Mouse (Mus musculus) liver, embryonic 13.5 days (tissue): Measurements from ENCODE around the gene Il16. TPM values are rescaled to one million over a fixed set of nuclear protein-coding genes. Genes with fewer than 3 reads are reported as not detected.
A peak's percentile ranks its signal among the peaks of the same experiment; 100 is the strongest.

ENCODE experiments used
- ATAC-seq: fragments of 200-750 bp; cut with Nextera tagmentation; 2 replicates; pipeline ENCODE4 v1.8.0; 2017; ENCODE audit warnings: low read depth, mild to moderate bottlenecking, moderate number of reproducible peaks, moderate library complexity
- DNase-seq: peaks from one replicate; pipeline ENCODE4 v3.0.0; 2022
- H3K27ac ChIP-seq: fragments of 300-500 bp; sonication (generic); 2 replicates; pipeline ENCODE4 v1.5.1; 2015; ENCODE audit warnings: moderate library complexity, mild to moderate bottlenecking, inconsistent platforms
- H3K27me3 ChIP-seq: fragments of 300-500 bp; sonication (generic); 2 replicates; pipeline ENCODE4 v1.6.1; 2015; ENCODE audit warnings: mild to moderate bottlenecking, inconsistent platforms
- H3K36me3 ChIP-seq: fragments of 300-500 bp; sonication (generic); 2 replicates; pipeline ENCODE4 v1.6.1; 2015; ENCODE audit warnings: mild to moderate bottlenecking, inconsistent platforms
- H3K4me1 ChIP-seq: fragments of 300-500 bp; sonication (generic); replicated peaks from 2 replicates; pipeline ENCODE4 v1.6.1; 2015; ENCODE audit warnings: inconsistent platforms
- H3K4me2 ChIP-seq: fragments of 300-500 bp; sonication (generic); 2 replicates; pipeline ENCODE4 v1.6.1; 2015; ENCODE audit warnings: inconsistent platforms, mild to moderate bottlenecking, moderate library complexity
- H3K4me3 ChIP-seq: fragments of 300-500 bp; sonication (generic); replicated peaks from 2 replicates; pipeline ENCODE4 v1.5.1; 2015; ENCODE audit warnings: mild to moderate bottlenecking, inconsistent platforms
- H3K9ac ChIP-seq: fragments of 300-500 bp; sonication (generic); 2 replicates; pipeline ENCODE4 v1.6.1; 2015; ENCODE audit warnings: mild to moderate bottlenecking, inconsistent platforms
- H3K9me3 ChIP-seq: fragments of 300-500 bp; sonication (generic); replicated peaks from 2 replicates; pipeline ENCODE4 v1.6.1; 2016; ENCODE audit warnings: inconsistent platforms
- WGBS: fragments of 180-500 bp; shearing (Covaris S2); methylation state at CpG from one replicate; pipeline ENCODE4 v1.1.7; 2015; ENCODE audit not compliant: insufficient replicate concordance; 5-methylcytosine and 5-hydroxymethylcytosine counted together
- polyA plus RNA-seq: library from polyadenylated mRNA; unstranded; fragments of >200 nt; fragmentation: Nextera tagmentation; extraction: Ambion mirVana; gene quantifications from 2 replicates; pipeline ENCODE4 v1.2.1, GENCODE M21; 2015

Gene Il16
- polyA plus RNA-seq: 3.1 and 3.7 TPM in 2 replicates

- WGBS: 53% methylated on average over 20 of the region's 20 CpGs
- DNase-seq: no peak
- Histone ChIP-seq H3K27me3 (no peaks in the 10 kb centered on the region), H3K4me3 (no peak within 1 kb of the TSS), H3K27ac (no peak within 1 kb of the TSS), H3K9ac (no peak within 1 kb of the TSS), H3K4me1 (no peaks in the 10 kb centered on the region), H3K9me3 (no peaks in the 10 kb centered on the region), H3K4me2 (no peak within 1 kb of the TSS), H3K36me3 (no peaks in the 10 kb centered on the region)
- no peak for ATAC-seq
These were observed at the start of gene Il16 for GRCm38 (mm10) chr7:83745413-83746106. TSS of gene Il16 (minus strand) at chr7:83745726.

- WGBS: 15% methylated on average over 14 of the region's 14 CpGs
- Histone ChIP-seq H3K27me3 (no peaks in the 10 kb centered on the region), H3K9ac (no peak within 1 kb of the TSS), H3K27ac (no peak within 1 kb of the TSS), H3K9me3 (no peaks in the 10 kb centered on the region), H3K4me1 (no peaks in the 10 kb centered on the region), H3K4me3 (no peak within 1 kb of the TSS), H3K36me3 (no peaks in the 10 kb centered on the region), H3K4me2 (no peak within 1 kb of the TSS)
- ATAC-seq (peak; percentile 36; the same call in 1 of the 2 replicates), DNase-seq (peak; percentile 22)
These were observed 49.2 kb upstream of the Il16 start, which contains the start of gene Cfap161 for GRCm38 (mm10) chr7:83794705-83795104. TSS of gene Cfap161 (minus strand) at chr7:83794880.

GRCm38 (mm10) chr7:83794006-83794683 is 48.6 kb upstream of the Il16 start:
- Histone ChIP-seq H3K27ac (no peak overlapping the region), H3K9ac (no peak overlapping the region), H3K9me3 (no peaks in the 10 kb centered on the region), H3K4me2 (no peak overlapping the region), H3K4me1 (no peaks in the 10 kb centered on the region), H3K27me3 (no peaks in the 10 kb centered on the region), H3K4me3 (no peak overlapping the region), H3K36me3 (no peaks in the 10 kb centered on the region)
- WGBS: 27% methylated on average over 11 of the region's 11 CpGs
- no peak for ATAC-seq
- DNase-seq: no peak

GRCm38 (mm10) chr7:83780881-83781280 is 35.4 kb upstream of the Il16 start:
- Histone ChIP-seq H3K27me3 (no peaks in the 10 kb centered on the region), H3K36me3 (no peaks in the 10 kb centered on the region), H3K4me2 (no peak overlapping the region), H3K9ac (no peak overlapping the region), H3K4me1 (no peaks in the 10 kb centered on the region), H3K4me3 (no peak overlapping the region), H3K9me3 (no peaks in the 10 kb centered on the region), H3K27ac (no peak overlapping the region)
- 52% methylated on average over 4 of the region's 4 CpGs for WGBS
- ATAC-seq (no peak), DNase-seq (no peak)

GRCm38 (mm10) chr7:83780026-83780425 is 34.5 kb upstream of the Il16 start:
- 60% methylated on average over 4 of the region's 4 CpGs for WGBS
- no peaks in the 10 kb centered on the region for H3K36me3 ChIP-seq
- H3K27me3 ChIP-seq: no peaks in the 10 kb centered on the region
- no peak overlapping the region for H3K4me3 ChIP-seq
- H3K9ac ChIP-seq: no peak overlapping the region
- ATAC-seq (no peak), DNase-seq (no peak)
- H3K4me1 ChIP-seq: no peaks in the 10 kb centered on the region
- H3K9me3 ChIP-seq: no peaks in the 10 kb centered on the region
- no peak overlapping the region for H3K27ac ChIP-seq
- no peak overlapping the region for H3K4me2 ChIP-seq

- no peak for ATAC-seq
- Histone ChIP-seq H3K27ac (no peak overlapping the region), H3K27me3 (no peaks in the 10 kb centered on the region), H3K4me1 (no peaks in the 10 kb centered on the region), H3K9me3 (no peaks in the 10 kb centered on the region), H3K9ac (no peak overlapping the region), H3K4me2 (no peak overlapping the region), H3K36me3 (no peaks in the 10 kb centered on the region), H3K4me3 (no peak overlapping the region)
- DNase-seq: no peak
- 36% methylated on average over 2 of the region's 2 CpGs for WGBS
These were observed 33.5 kb upstream of the Il16 start for GRCm38 (mm10) chr7:83779028-83779427.

GRCm38 (mm10) chr7:83778516-83778915 is 33.0 kb upstream of the Il16 start:
- 31% methylated on average over 2 of the region's 2 CpGs for WGBS
- Histone ChIP-seq H3K9me3 (no peaks in the 10 kb centered on the region), H3K4me1 (no peaks in the 10 kb centered on the region), H3K27me3 (no peaks in the 10 kb centered on the region), H3K9ac (no peak overlapping the region), H3K4me2 (no peak overlapping the region), H3K27ac (no peak overlapping the region), H3K36me3 (no peaks in the 10 kb centered on the region), H3K4me3 (no peak overlapping the region)
- ATAC-seq: no peak
- DNase-seq: no peak

- DNase-seq: no peak
- WGBS: 33% methylated on average over 5 of the region's 5 CpGs
- Histone ChIP-seq H3K9me3 (no peaks in the 10 kb centered on the region), H3K9ac (no peak overlapping the region), H3K27ac (no peak overlapping the region), H3K4me3 (no peak overlapping the region), H3K4me2 (no peak overlapping the region), H3K27me3 (no peaks in the 10 kb centered on the region), H3K36me3 (no peaks in the 10 kb centered on the region), H3K4me1 (no peaks in the 10 kb centered on the region)
- no peak for ATAC-seq
These were observed 29.2 kb upstream of the Il16 start for GRCm38 (mm10) chr7:83774721-83775120.

GRCm38 (mm10) chr7:83763674-83764073 is 18.1 kb upstream of the Il16 start:
- Histone ChIP-seq H3K9ac (no peak overlapping the region), H3K4me2 (no peak overlapping the region), H3K9me3 (no peaks in the 10 kb centered on the region), H3K27me3 (no peaks in the 10 kb centered on the region), H3K4me1 (no peaks in the 10 kb centered on the region), H3K36me3 (no peaks in the 10 kb centered on the region), H3K4me3 (no peak overlapping the region), H3K27ac (no peak overlapping the region)
- DNase-seq: no peak
- 45% methylated on average over 3 of the region's 3 CpGs for WGBS
- ATAC-seq: no peak

GRCm38 (mm10) chr7:83762336-83762735 is 16.8 kb upstream of the Il16 start:
- no peaks in the 10 kb centered on the region for H3K27me3 ChIP-seq
- no peaks in the 10 kb centered on the region for H3K4me1 ChIP-seq
- H3K4me3 ChIP-seq: no peak overlapping the region
- H3K4me2 ChIP-seq: no peak overlapping the region
- no peak for ATAC-seq
- no peak for DNase-seq
- no peak overlapping the region for H3K27ac ChIP-seq
- no peaks in the 10 kb centered on the region for H3K36me3 ChIP-seq
- 58% methylated on average over 5 of the region's 5 CpGs for WGBS
- H3K9ac ChIP-seq: no peak overlapping the region
- no peaks in the 10 kb centered on the region for H3K9me3 ChIP-seq

GRCm38 (mm10) chr7:83751055-83751454 is 5.5 kb upstream of the Il16 start:
- WGBS: 33% methylated on average over 1 of the region's 1 CpGs
- Histone ChIP-seq H3K4me1 (no peaks in the 10 kb centered on the region), H3K9ac (no peak overlapping the region), H3K27ac (no peak overlapping the region), H3K36me3 (no peaks in the 10 kb centered on the region), H3K27me3 (no peaks in the 10 kb centered on the region), H3K4me2 (no peak overlapping the region), H3K9me3 (no peaks in the 10 kb centered on the region), H3K4me3 (no peak overlapping the region)
- ATAC-seq (no peak), DNase-seq (no peak)

- H3K27ac ChIP-seq: no peak overlapping the region
- no peaks in the 10 kb centered on the region for H3K36me3 ChIP-seq
- DNase-seq (no peak), ATAC-seq (no peak)
- 43% methylated on average over 1 of the region's 1 CpGs for WGBS
- no peak overlapping the region for H3K4me3 ChIP-seq
- H3K9me3 ChIP-seq: no peaks in the 10 kb centered on the region
- no peak overlapping the region for H3K4me2 ChIP-seq
- H3K9ac ChIP-seq: no peak overlapping the region
- H3K27me3 ChIP-seq: no peaks in the 10 kb centered on the region
- no peaks in the 10 kb centered on the region for H3K4me1 ChIP-seq
These were observed 2.9 kb upstream of the Il16 start for GRCm38 (mm10) chr7:83748405-83748804.
